Mouse (Mus musculus) C2C12 (cell line): ENCODE data around the gene Fanci. TPM values are rescaled to one million over a fixed set of nuclear protein-coding genes. Genes with fewer than 3 reads are reported as not detected.

Experiments
- H3K27me3 ChIP-seq: one replicate; pipeline ENCODE4 v1.6.1; 2011; ENCODE audit not compliant: control insufficient read depth, insufficient read depth, insufficient read length
- H3K36me3 ChIP-seq: one replicate; pipeline ENCODE4 v1.6.1; 2011; ENCODE audit not compliant: control insufficient read depth, insufficient read depth
- H3K4me3 ChIP-seq: one replicate; pipeline ENCODE4 v1.5.1; 2011; ENCODE audit warnings: mild to moderate bottlenecking, control low read depth; ENCODE audit not compliant: poor library complexity, insufficient read depth, severe bottlenecking
- H3K79me2 ChIP-seq: one replicate; pipeline ENCODE4 v1.6.1; 2011; ENCODE audit not compliant: control insufficient read depth, insufficient read depth
- H3K79me3 ChIP-seq: one replicate; pipeline ENCODE4 v1.6.1; 2011; ENCODE audit warnings: low read depth, control low read depth
- H3ac ChIP-seq: one replicate; pipeline ENCODE3; 2011; ENCODE audit warnings: low read depth; ENCODE audit not compliant: control insufficient read depth, insufficient read length
- CEBPB ChIP-seq: IDR thresholded peaks from one replicate; pipeline ENCODE4 v1.6.1; 2011; ENCODE audit warnings: low read depth, mild to moderate bottlenecking, control low read depth, moderate library complexity
- CTCF ChIP-seq: IDR thresholded peaks from one replicate; pipeline ENCODE4 v1.5.1; 2011; ENCODE audit not compliant: control insufficient read depth, insufficient read depth, insufficient read length
- FOSL1 ChIP-seq: IDR thresholded peaks from one replicate; pipeline ENCODE4 v1.8.0; 2011; ENCODE audit warnings: mild to moderate bottlenecking, low read length; ENCODE audit not compliant: poor library complexity, insufficient read depth, severe bottlenecking
- MAX ChIP-seq: IDR thresholded peaks from one replicate; pipeline ENCODE4 v1.6.1; 2011; ENCODE audit warnings: mild to moderate bottlenecking, control low read depth
- MYOD1 ChIP-seq: IDR thresholded peaks from one replicate; pipeline ENCODE4 v1.6.1; 2011; ENCODE audit warnings: low read depth; ENCODE audit not compliant: control insufficient read depth, insufficient read length
- MYOG ChIP-seq: IDR thresholded peaks from one replicate; pipeline ENCODE4 v1.6.1; 2011; ENCODE audit not compliant: control insufficient read depth, insufficient read length; ENCODE audit errors: extremely low read depth
- USF1 ChIP-seq: IDR thresholded peaks from one replicate; pipeline ENCODE4 v1.6.1; 2011; ENCODE audit warnings: low read depth, mild to moderate bottlenecking, control low read depth, moderate library complexity
- polyA plus RNA-seq: library from polyadenylated mRNA; unstranded; fragments of >200 nt; fragmentation: generic; extraction: Trizol; gene quantifications from one replicate; pipeline ENCODE4 v1.2.1, GENCODE M21; 2012; ENCODE audit warnings: missing spikeins

The Fanci gene
- polyA plus RNA-seq, 1 experiment = 4.3 TPM

DNA sequence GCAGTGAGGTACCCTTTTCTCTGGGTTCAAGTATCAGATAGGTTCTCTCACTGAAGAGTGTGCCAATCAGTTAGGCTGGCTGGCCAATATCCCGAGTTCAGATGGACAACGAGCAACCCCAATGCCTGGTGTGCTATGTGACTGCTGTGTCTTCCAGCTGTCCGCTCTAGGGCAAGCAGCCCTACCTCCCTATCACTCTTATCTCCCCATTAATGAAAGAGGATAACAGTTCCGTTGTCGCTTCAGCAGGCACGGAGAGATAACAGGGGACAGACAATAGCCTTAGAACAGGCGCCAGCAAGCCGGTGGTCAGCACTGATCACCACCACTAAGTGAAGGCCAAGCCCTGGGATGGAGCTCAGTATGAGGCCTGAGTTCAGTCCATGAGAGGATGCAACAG, 77.3 kb downstream of the Fanci start:
- Histone ChIP-seq H3ac (no peak overlapping the region), H3K79me2 (peaks cover 16% of the 10 kb centered on the region), H3K4me3 (no peak overlapping the region), H3K79me3 (peaks cover 11% of the 10 kb centered on the region), H3K36me3 (peaks cover 5% of the 10 kb centered on the region), H3K27me3 (no peaks in the 10 kb centered on the region)
- no peak for TF ChIP-seq USF1
- TF ChIP-seq FOSL1 = no peak
- TF ChIP-seq MYOG = no peak
- TF ChIP-seq CEBPB = no peak
- no peak for TF ChIP-seq MYOD1
- no peak for TF ChIP-seq CTCF
- TF ChIP-seq MAX = no peak

DNA sequence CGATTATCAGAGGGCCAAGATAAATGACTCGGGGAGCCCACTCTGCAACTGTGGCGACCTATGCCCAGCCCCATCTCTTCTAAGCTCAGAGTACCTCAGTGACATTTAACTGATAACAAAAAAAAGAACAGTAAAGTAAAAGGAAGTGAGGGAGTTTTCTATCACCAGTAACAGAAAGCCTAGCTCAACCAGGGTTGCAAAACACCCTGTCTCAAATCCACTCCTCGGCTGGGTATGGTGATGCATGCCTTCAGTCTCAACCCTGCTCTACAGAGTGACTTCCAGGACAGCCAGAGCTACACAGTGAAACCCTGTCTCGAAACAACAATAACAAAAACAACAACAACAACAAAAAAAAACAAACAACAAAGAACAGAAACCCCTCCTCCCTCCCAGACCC, 78.0 kb downstream of the Fanci start:
- Histone ChIP-seq H3K27me3 (no peaks in the 10 kb centered on the region), H3K36me3 (no peaks in the 10 kb centered on the region), H3K79me3 (peaks cover 6% of the 10 kb centered on the region), H3K79me2 (peaks cover 8% of the 10 kb centered on the region), H3ac (no peak overlapping the region), H3K4me3 (no peak overlapping the region)
- no peak for TF ChIP-seq CTCF
- TF ChIP-seq MAX = no peak
- TF ChIP-seq MYOD1 = no peak
- TF ChIP-seq MYOG = no peak
- no peak for TF ChIP-seq FOSL1
- no peak for TF ChIP-seq USF1
- TF ChIP-seq CEBPB = no peak

GRCm38 (mm10) chr7:79470718-79471117, 79.0 kb downstream of the Fanci start:
- Histone ChIP-seq H3K36me3 (no peaks in the 10 kb centered on the region), H3K79me3 (no peaks in the 10 kb centered on the region), H3K79me2 (no peaks in the 10 kb centered on the region), H3K4me3 (no peak overlapping the region), H3K27me3 (no peaks in the 10 kb centered on the region), H3ac (no peak overlapping the region)
- TF ChIP-seq MAX (no peak), FOSL1 (no peak), CTCF (no peak), MYOG (no peak), MYOD1 (no peak), CEBPB (no peak), USF1 (no peak)

DNA sequence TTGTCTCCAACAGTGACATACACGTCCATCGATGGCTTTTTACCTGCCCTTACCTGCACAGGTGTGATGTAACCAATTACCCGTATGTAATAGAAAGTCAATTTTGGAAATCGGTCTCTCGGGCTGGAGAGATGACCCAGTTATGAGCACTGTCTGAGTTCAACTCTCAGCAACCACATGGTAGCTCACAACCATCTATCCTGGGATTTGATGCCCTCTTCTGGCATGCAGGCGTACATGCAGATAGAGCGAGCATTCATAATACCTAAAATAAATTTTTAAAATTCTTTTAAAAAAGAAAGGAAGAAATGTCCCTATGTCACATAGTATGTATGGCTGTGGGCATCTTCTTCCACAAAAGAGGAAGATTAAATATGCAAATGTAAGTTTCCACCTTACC, 79.7 kb downstream of the Fanci start:
- Histone ChIP-seq H3K27me3 (no peaks in the 10 kb centered on the region), H3K79me2 (no peaks in the 10 kb centered on the region), H3K79me3 (no peaks in the 10 kb centered on the region), H3K36me3 (no peaks in the 10 kb centered on the region), H3ac (no peak overlapping the region), H3K4me3 (no peak overlapping the region)
- TF ChIP-seq MYOG (no peak), MAX (no peak), CTCF (no peak), FOSL1 (no peak), MYOD1 (no peak), USF1 (no peak), CEBPB (no peak)

- H3K79me2 ChIP-seq = no peaks in the 10 kb centered on the region
- H3K79me3 ChIP-seq = no peaks in the 10 kb centered on the region
- TF ChIP-seq USF1 (no peak), FOSL1 (no peak), MAX (no peak), CEBPB (no peak), MYOD1 (no peak), MYOG (no peak), CTCF (no peak)
- peaks cover 3% of the 10 kb centered on the region for H3K27me3 ChIP-seq
- no peak overlapping the region for H3K4me3 ChIP-seq
- no peaks in the 10 kb centered on the region for H3K36me3 ChIP-seq
- H3ac ChIP-seq = no peak overlapping the region
Measured at GRCm38 (mm10) chr7:79472792-79473191, 81.1 kb downstream of the Fanci start.

GRCm38 (mm10) chr7:79473496-79474194, 81.9 kb downstream of the Fanci start:
- H3K4me3 ChIP-seq = no peak overlapping the region
- no peak overlapping the region for H3ac ChIP-seq
- H3K79me2 ChIP-seq = no peaks in the 10 kb centered on the region
- H3K79me3 ChIP-seq = no peaks in the 10 kb centered on the region
- TF ChIP-seq MYOD1 (no peak), FOSL1 (no peak)
- no peaks in the 10 kb centered on the region for H3K36me3 ChIP-seq
- H3K27me3 ChIP-seq = peaks cover 3% of the 10 kb centered on the region
